Mouse (Mus musculus): ENCODE results near the gene Ttc27. TPM values are rescaled to one million over a fixed set of nuclear protein-coding genes. Genes with fewer than 3 reads are reported as not detected.
"Not testable (repeated sequence)": the region's sequence is repeated elsewhere in the genome, so short reads cannot be mapped to it uniquely, and the experiment has no call there.

Ttc27 gene
- total RNA-seq (2015) (36.0 and 37.9 TPM in 2 replicates), total RNA-seq (2017) (48.9 and 72.8 TPM in 2 replicates)

DNA sequence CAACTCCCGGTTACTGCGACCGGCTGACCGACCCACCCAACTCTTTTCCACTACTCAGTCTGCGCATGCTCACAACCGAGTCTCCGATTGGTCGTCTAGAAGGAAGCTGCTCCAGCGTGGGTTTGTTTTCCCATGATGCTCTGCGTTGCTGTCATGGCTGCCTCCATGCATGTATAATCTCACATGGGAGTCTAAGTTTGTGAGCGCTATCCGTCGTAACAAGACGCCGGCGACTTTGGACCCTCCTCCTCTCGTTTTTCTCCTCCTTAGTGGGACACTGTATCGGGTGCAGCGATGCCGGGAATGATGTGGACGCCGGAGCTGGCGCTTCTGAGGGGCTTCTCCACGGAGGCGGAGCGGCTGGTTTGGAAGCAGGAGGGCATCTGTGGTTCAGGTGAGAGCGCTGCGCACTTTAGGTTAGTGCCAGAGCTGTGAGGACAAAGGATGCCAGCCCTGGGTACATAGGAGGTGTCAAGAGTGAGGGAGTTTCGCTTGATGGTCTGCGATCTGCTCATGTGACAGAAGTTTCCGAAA is at the start of gene Ttc27:
Gene Ttc27, plus strand, starts transcription at position 115 of the 534 bp plus-strand sequence.
- ATAC-seq (replicated peaks; ENCODE audit: poor library complexity), result peak; percentile 95

DNA sequence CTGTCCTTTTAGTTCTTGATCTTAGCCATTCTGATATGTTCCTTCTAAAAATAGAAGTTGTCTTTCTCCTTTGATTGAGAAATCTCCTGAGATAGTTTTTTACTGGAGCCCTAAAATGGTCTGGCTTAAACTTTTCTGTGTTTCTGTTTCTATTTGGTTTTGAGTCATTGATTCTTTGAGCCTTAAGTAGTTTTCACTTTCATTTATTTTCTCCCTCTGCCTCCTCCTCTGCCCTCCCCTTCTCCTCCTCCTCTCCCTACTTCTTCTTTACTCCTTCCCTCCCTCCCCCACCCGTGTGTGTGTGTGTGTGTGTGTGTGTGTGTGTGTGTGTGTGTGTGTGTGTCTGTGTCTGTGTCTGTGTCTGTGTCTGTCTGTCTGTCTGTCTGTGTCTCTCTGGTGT is 49.5 kb upstream of the Ttc27 start:
- ATAC-seq (replicated peaks; ENCODE audit: poor library complexity), result peak; percentile 63

DNA sequence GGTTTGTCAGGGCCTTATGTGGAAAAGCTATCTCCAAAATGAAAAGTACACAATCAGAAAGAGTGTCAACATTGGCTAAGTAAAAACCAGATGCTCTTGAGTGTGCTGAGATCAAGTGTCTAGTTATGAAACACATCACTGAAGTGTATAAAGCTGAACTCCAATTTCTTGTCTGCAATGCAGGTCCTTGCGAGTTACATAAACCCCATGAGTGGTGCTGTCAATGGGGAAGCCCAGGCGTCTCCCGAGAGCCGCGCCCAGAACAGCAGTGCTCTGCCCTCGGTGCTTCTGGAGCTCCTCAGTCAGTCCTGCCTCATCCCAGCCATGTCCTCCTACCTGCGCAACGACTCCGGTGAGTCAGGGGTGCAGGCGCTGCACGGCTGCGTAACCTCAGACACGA is 47.5 kb upstream of the Ttc27 start:
- ATAC-seq (replicated peaks; ENCODE audit: poor library complexity), result no peak

DNA sequence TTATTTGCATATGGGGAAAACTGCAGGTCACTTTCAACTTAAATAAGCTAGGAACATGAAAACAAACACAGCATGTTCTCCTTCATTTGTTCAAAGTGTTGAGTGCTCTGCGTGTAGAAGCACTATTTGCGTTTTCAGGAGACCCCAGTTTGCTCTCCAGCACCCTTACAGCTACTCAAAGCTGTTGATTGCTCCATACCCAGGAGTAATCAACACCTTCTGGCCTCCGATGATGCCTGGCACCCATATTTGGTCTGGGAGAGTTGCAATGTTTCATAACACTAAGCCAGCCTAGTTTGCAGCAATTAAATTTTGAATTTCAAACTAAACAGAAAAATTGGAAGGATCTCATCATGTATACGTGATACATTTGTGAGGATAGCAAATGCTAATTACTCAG is 45.1 kb upstream of the Ttc27 start:
- ATAC-seq (replicated peaks; ENCODE audit: poor library complexity), result no peak

DNA sequence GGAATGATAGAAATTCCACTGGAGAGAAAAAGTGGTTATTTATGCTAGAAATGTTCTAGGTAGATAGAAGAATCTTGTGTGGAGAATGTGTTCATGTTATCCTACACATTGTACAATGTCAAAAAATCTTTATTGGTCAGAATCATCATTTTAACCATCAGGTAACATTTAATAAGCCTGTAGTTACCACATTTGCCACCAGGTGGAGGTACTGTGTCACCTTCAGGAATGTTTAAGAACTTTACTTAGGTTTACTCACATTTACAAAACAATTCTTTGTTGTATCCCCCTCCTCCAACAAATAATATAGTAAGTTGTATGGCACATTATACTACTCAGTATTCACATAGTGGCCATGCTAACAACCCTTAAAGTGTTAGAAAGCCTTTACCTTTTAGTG is 44.3 kb upstream of the Ttc27 start:
- peak; percentile 81 for ATAC-seq (replicated peaks; ENCODE audit: poor library complexity)

DNA sequence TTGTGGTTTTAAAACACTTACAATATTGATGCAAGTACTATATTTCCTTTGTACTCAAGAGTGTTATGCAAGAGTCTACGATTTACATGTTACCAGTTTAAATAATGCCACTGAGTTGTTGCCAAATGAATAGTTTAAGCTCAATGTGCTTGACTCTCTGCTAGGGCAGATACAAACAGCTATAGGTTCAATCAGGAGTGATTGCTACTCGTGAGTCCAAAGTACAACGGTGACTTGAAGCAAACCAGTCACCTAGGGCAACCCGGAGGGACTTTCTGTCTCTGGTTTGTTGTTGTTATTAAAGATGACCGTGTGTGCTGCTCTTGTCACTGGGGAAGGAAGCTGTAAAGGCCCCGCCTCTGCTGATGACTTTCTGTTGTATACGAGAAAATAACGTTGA is 39.5 kb upstream of the Ttc27 start:
- ATAC-seq (replicated peaks; ENCODE audit: poor library complexity), result no peak

DNA sequence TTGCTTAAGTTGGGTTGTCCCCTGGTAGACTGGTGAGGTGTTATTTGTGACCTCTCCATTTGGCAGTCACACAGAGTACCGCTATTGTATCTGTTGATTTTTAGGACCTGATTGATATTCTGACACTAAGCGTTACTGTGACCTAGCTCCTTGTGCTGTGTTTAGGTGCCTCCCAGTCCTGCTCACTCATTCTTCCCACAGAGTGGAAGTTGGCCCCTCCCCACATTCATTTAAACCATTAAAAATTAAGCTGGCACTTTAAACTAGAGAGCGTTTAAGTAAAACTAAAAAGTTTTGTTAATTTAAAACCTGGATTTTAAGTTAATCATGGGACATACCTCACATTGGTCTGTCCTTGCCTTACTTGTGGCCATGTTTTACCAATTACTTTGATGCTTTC is 32.6 kb upstream of the Ttc27 start:
- no peak for ATAC-seq (replicated peaks; ENCODE audit: poor library complexity)

DNA sequence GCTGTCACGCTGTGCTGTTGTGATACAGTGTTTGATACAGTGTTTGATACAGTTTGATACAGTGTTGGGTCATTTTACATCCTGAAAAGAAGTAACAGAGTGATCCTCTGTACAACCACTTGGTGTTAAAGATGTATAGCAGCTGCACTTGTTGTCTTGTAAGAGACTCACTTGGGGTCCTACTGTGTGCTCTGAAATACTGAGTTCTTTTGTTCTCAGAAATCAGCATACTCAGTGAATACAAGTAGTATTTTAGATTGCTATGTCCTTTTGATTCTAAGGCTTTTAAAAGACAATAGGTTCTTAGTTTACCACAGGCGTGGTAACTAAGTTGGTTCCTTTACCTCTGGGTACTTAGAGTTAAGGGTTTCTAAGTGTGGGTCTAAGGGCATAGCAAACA is 29.0 kb upstream of the Ttc27 start:
- ATAC-seq (replicated peaks; ENCODE audit: poor library complexity), result no peak

DNA sequence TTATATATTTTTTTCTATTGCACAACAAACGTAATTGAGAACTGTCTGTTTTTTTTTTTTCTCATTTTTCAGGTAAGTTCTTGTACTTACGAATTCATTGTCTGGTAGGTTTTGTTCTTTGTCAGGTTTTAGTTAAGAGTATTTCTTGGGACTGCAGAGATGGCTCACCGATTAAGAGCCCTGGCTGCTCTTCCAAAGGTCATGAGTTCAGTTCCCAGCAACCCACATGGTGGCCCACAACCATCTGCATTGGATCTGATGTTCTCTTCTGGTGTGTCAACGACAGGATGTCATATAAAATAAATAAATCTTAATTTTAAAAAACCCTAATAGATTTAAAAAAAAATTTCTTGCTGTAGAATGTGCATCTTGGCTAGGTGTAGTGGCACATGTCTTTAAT is 28.1 kb upstream of the Ttc27 start:
- no peak for ATAC-seq (replicated peaks; ENCODE audit: poor library complexity)

DNA sequence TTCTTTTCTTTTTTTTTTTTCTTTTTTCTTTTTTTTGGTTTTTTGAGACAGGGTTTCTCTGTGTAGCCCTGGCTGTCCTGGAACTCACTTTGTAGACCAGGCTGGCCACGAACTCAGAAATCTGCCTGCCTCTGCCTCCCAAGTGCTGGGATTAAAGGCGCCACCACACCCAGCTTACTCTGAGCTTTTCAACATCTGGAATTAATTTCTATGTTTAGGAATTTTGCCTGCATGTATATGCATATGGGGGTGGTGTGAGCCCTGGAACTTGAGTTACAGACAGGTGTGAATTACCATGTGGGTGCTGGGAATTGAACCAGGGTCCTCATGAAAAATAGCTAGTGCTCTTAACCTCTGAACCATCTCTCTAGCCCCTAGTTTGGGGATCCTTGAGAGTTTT is 15.9 kb upstream of the Ttc27 start:
- not testable (repeated sequence) for ATAC-seq (replicated peaks; ENCODE audit: poor library complexity)

DNA sequence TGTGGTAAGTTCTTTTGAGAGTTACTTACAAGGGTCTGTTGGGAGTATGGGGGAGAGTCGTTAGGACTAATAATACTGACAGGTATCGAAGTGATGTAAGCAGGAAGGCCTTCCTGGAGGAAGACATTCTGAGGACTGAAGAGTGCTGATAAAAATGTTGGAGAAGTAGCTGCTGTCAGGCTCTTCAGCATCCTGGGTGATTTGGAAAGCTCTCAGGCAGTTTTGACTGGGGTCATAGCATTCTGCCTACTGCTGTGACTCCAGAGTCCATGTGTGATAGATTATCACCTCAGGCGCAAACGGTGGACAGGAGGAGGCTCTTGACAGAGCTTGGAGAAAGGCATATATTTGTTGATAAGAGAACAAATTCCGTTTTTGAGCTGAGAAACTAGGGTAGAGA is 12.1 kb upstream of the Ttc27 start:
- ATAC-seq (replicated peaks; ENCODE audit: poor library complexity), result no peak

DNA sequence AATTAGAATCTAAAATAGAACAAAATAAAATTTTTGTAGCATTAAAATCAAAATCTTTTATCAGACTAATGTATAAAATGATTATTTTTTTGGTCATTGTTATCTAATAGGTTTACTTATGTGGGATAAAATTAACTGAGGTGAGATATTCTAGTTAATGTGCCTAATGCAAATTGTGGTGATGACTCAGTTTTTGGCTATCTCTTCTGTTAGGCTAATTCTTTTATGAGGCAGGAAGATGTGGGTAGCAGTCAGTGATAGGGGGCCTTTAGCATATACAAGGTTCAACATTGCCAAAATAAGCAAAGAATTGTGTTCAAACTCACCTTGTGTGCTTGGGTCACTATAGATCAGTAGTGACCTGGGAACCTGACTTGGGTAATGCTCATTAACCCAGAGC is 10.9 kb upstream of the Ttc27 start:
- ATAC-seq (replicated peaks; ENCODE audit: poor library complexity), result no peak

DNA sequence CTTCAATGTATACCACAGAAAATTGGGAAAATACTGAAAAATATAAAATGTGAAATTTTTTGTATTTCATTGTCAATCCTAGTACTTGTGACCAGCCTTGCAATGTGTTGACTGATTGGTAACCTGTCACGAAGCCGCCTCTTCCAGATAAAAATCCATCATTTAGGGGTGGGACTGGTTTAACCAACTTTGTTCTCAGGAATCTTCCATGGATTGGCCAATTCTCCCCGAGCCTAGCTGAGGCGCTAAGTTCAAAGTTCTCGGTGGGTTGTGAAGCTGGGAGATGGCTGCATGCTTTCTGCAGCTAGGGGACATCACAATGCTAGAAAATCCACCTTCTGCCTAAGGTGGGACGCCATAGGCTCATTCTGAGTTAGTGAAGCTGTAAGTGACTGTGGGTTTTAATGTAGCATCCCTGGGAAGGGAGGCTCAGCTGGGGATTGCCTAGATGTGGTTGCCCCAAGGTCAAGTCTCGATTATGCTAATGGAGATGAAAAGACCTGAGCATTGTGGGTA is 9.8 kb upstream of the Ttc27 start:
- ATAC-seq (replicated peaks; ENCODE audit: poor library complexity), result no peak

DNA sequence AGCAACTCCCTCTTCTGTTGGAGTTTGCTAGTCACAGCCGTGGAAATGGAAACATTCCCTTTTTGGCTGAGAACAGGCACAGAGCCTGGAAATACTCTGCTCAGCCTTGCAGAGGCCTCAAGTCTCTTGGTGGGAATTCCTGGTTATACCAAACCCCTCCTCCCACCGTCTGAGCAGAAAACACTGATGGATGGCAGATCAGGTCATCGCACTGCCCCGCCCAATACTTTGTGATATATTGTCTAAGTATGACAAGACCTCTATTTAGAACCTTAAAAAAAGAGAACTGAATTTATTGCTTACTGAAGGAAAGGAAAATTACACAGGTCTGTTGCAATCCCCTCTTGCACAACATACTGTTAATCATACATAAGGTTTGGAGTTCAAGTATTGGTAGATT is 6.8 kb upstream of the Ttc27 start:
- peak; percentile 72 for ATAC-seq (replicated peaks; ENCODE audit: poor library complexity)

DNA sequence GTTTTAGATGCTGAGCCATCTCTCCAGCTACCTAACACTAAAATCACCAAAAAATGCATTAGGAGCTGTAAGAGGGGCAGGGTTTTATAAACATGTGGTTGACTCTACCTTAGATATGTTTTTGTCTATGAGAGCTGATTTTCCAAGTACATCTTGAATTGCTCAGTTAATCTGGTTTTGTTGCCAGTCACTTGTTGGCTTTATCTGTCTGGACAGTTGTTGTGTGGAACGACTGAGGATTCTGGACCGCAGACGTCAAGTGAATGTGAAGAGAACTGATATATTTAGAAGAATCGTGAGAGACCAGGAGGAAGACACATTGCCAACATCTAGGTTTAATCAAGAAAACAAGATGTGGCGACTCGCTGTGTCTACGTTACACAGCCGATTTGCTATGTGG is 5.9 kb upstream of the Ttc27 start:
- peak; percentile 63 for ATAC-seq (replicated peaks; ENCODE audit: poor library complexity)

DNA sequence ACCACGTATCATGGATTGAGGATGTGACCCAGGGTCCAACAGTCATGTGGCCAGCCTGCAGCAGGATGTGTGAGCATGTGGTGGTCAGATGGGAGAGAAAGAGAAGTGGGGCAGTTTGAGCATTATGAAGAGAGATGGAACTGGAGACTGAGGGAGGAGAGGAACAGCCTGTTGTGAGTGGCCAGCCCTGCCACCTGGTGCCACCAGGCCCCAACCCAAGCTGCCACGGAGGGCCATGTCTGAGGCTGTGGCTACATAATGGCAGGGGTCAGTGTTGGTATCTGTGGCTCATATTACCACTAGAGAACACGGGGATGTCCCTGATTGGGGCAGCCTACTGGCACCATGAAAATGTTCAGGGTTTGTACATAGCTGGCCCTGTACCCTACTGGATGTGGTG is 2.4 kb upstream of the Ttc27 start:
- ATAC-seq (replicated peaks; ENCODE audit: poor library complexity), result no peak

DNA sequence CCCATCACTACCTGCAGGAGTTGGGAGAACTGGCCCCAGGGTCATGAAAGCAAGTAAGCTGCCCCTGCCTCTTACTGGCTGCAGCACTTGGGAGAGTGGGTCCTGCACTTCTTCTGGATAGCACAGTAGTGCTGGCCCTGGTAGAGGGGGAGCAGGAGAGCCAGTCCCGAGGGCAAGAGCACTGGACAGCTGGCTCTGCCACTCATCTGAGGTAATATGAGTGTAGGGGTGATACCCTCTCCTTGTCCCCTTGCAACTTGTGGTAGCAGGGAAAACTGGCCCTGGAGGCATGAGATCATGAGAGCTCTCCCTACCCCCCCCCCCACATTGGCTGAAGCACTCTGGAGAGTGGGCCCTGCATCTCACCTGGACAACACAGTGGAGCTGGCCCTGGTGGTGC is 1.8 kb upstream of the Ttc27 start:
- ATAC-seq (replicated peaks; ENCODE audit: poor library complexity), result no peak

DNA sequence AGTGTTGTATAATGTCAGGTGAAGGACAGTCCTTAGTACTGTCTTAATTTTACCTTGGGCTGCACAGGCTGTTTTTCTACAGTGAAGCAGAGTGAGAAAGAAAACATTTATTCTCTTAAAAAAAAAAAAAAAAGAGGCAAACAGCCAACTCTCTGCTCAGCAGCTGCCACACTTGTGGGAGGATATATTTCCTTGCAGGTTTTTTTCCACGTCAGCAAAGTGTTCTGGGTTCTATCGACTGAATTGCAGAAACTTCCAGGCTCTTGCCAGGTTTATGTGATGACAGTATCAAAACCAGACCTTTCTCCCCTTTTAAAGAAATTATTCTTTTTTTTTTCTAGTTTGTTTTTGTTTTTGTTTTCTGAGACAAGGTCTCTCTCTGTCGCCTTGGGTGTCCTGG is 889 bp upstream of the Ttc27 start:
- no peak for ATAC-seq (replicated peaks; ENCODE audit: poor library complexity)

DNA sequence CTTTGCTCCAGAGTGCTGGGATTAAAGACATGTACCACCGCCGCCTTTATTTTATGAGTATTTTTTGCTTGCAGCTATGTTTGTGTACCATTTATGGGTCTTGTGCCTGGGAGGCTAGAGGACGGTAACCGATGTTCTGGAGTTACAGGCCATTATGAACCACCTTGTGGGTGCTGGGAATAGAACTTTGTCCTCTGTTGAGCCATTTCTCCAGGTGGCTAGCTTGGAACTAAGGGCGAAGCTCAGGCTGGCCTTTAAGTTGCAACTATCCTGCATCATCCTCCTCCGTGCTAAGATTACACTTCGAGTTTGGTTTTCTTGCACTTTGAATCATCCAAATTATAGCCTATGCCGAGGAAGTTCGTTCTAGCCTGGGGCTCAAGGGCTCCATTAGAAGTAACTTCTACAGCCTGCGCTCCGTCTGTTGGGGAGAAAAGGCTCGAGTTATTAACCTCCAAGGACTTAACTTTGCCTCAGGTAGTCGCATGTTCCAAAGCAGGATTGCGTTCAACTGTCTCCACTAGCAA is 378 bp upstream of the Ttc27 start:
- ATAC-seq (replicated peaks; ENCODE audit: poor library complexity), result no peak; the same call in 1 of the 2 replicates

DNA sequence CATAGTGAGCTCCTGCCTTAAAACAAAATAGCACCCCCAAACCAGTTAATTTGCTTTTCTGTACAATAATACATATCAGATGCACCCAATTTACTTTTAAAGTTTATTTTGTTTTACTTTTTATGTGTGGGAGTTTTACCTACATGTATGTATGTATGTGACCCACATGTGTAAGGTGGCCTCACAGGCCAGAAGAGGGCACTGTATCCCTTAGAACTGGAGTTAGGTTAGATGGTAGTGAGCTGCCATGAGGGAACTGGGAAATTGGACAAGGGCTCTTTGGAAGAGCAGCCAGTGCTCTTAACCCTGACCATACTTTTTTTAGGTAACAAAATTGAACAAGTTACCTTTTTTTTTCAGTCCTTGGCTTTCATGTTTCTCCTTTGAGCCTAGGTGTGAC is 15.3 kb downstream of the Ttc27 start:
- ATAC-seq (replicated peaks; ENCODE audit: poor library complexity), result peak; percentile 72

DNA sequence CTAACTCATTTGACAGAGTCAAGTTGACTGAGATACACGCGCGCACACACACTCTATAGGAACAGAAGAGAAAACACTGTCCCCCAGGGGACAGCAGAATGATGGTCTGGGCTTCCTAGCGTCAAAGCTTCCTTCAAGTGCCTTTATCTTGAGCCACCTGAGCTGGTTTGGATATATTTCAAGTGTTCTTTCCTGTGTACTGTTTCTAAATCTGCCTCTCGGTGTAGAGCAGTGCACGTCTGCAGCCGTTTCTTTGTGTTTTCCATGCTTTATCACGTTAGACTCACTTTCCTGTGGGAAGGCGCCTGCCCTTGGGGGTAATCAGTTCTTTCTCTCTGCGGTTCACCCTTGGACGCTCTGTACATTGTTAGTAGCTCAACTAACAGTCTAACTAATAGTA is 17.9 kb downstream of the Ttc27 start:
- ATAC-seq (replicated peaks; ENCODE audit: poor library complexity), result peak; percentile 79

DNA sequence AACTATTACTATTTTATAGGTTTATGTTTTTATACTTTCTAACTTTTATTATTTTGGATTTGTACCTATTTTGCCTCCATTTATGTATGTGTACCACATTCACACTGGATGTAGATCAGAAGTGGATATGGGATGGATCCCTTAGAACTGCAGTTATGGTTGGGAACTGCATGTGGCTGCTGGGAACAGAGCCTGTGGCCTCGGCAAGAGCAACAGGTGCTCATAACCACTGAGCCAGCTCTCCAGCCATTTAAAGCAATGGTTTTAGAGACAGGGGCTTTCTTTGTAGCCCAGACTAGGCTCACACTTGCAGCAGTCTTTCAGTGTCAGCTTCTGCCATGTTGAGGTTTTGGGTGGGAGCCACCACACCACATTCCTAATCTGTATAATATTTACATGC is 32.1 kb downstream of the Ttc27 start:
- no peak for ATAC-seq (replicated peaks; ENCODE audit: poor library complexity)

DNA sequence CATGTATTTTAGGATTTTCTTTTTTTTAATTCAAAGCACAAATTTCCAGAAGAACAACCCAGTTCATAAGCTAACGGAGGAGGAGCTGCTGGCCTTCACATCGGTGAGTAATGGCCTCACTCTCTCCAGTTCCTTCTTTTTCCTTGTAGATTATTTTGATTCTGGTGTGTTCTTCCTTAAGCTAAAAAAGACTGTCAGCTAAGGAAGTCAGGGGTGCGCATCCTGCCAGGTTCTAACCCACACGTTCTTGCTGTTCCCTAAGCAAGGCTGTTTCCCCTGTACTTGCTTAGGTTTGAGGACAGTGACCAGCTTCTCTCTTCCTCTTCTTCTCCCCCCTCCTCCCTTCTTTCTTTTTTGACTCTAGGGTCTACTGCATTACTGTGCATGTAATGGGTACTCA is 33.5 kb downstream of the Ttc27 start:
- no peak for ATAC-seq (replicated peaks; ENCODE audit: poor library complexity)

Measured in megakaryocyte progenitor cell, adult 5-6 weeks (primary cell).